Mouse (Mus musculus) frontal cortex, adult (tissue): Measurements from ENCODE around the gene Bfsp1.
A peak's percentile ranks its signal among the peaks of the same experiment; 100 is the strongest.

ENCODE experiments used
- ATAC-seq: cut with Nextera tagmentation; 2 replicates; pipeline ENCODE4 v1.9.2; 2017; ENCODE audit warnings: mild to moderate bottlenecking, moderate library complexity, mixed read lengths; ENCODE audit not compliant: low TSS enrichment

Bfsp1 gene

GRCm38 (mm10) chr2:143796335-143797013 lies 66.5 kb downstream of the Bfsp1 start:
- peak; percentile 9; the same call in 1 of the 2 replicates for ATAC-seq

DNA sequence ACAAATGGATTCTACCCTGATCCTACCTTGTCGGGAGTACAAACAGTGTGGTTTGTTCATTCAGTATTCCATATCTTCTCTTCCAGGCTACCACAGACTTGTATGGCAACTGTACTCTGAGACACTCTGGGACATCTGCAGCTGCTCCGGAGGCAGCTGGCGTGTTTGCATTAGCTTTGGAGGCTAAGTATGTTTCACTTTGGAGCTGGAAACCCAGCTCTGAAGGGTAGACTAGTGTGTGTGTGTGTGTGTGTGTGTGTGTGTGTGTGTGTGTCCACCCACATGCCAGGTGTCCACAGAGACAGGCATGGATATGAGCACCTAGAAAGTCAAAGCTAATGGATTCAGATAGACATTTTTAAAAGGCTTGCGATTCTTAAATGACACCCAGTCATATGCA lies 67.1 kb downstream of the Bfsp1 start:
- peak; percentile 89 for ATAC-seq

GRCm38 (mm10) chr2:143789911-143790310 lies 73.1 kb downstream of the Bfsp1 start:
- no peak for ATAC-seq

GRCm38 (mm10) chr2:143780310-143780709 lies 82.7 kb downstream of the Bfsp1 start:
- no peak for ATAC-seq
